Mouse (Mus musculus) limb, embryonic 14.5 days (tissue): ENCODE measurements around the gene Mob3c. TPM values are rescaled to one million over a fixed set of nuclear protein-coding genes. Genes with fewer than 3 reads are reported as not detected.

Experiments
- ATAC-seq: fragments of 200-750 bp; cut with Nextera tagmentation; 2 replicates; pipeline ENCODE4 v1.8.0; 2017; ENCODE audit warnings: low read depth, moderate number of reproducible peaks, moderate TSS enrichment; ENCODE audit not compliant: low FRiP score
- DNase-seq: peaks from one replicate; pipeline ENCODE4 v3.0.0-alpha.2; 2015; ENCODE audit warnings: low spot score
- H3K27ac ChIP-seq: fragments of 300-500 bp; sonication (generic); replicated peaks from 2 replicates; pipeline ENCODE4 v1.5.1; 2014; ENCODE audit warnings: low read depth, mild to moderate bottlenecking, low read length, moderate library complexity, mixed read lengths
- H3K27me3 ChIP-seq: fragments of 300-500 bp; sonication (generic); 2 replicates; pipeline ENCODE4 v1.6.1; 2014; ENCODE audit warnings: low read length, mixed read lengths; ENCODE audit not compliant: control insufficient read depth, insufficient read depth
- H3K36me3 ChIP-seq: fragments of 300-500 bp; sonication (generic); 2 replicates; pipeline ENCODE4 v1.6.1; 2014; ENCODE audit warnings: mild to moderate bottlenecking, low read length, moderate library complexity, mixed read lengths; ENCODE audit not compliant: control insufficient read depth, insufficient read depth
- H3K4me1 ChIP-seq: fragments of 300-500 bp; sonication (generic); 2 replicates; pipeline ENCODE4 v1.6.1; 2014; ENCODE audit warnings: antibody characterized with exemption, low read length, mixed read lengths; ENCODE audit not compliant: control insufficient read depth, insufficient read depth
- H3K4me2 ChIP-seq: fragments of 300-500 bp; sonication (generic); replicated peaks from 2 replicates; pipeline ENCODE4 v1.6.1; 2014; ENCODE audit warnings: low read depth, mild to moderate bottlenecking, low read length, moderate library complexity; ENCODE audit not compliant: severe bottlenecking
- H3K4me3 ChIP-seq: fragments of 300-500 bp; sonication (generic); replicated peaks from 2 replicates; pipeline ENCODE4 v1.5.1; 2014; ENCODE audit warnings: low read length
- H3K9ac ChIP-seq: fragments of 300-500 bp; sonication (generic); 2 replicates; pipeline ENCODE4 v1.6.1; 2014; ENCODE audit warnings: mild to moderate bottlenecking, low read depth, low read length, moderate library complexity; ENCODE audit not compliant: severe bottlenecking
- H3K9me3 ChIP-seq: fragments of 300-500 bp; sonication (generic); 2 replicates; pipeline ENCODE4 v1.6.1; 2016; ENCODE audit warnings: low read length; ENCODE audit not compliant: control insufficient read depth
- POLR2A ChIP-seq: fragments of 200-500 bp; IDR thresholded peaks from 2 replicates; pipeline ENCODE4 v1.8.0; 2012; ENCODE audit warnings: inconsistent platforms, mild to moderate bottlenecking, moderate library complexity, borderline replicate concordance; ENCODE audit not compliant: insufficient read depth, insufficient read length; ENCODE audit errors: extremely low read depth
- WGBS: fragments of 180-500 bp; shearing (Covaris S2); extraction: QIAGEN DNeasy Blood & Tissue Kit; methylation state at CpG from one replicate; pipeline ENCODE4 v1.1.7; 2014; 5-methylcytosine and 5-hydroxymethylcytosine counted together
- polyA plus RNA-seq, 2 experiments: library from polyadenylated mRNA; depleted of rRNA in 1 of 2; stranded (reverse) in 1 of 2; unstranded in 1 of 2; fragments of >200 nt; fragmentation: Nextera tagmentation in 1 of 2; extraction: Ambion mirVana in 1 of 2; gene quantifications; 2 replicates each; pipeline versions ENCODE4 v1.2.1 to v1.2.3; 2012 to 2014

Mob3c gene
- polyA plus RNA-seq, 2 experiments: 8.6 to 16.3 TPM

DNA sequence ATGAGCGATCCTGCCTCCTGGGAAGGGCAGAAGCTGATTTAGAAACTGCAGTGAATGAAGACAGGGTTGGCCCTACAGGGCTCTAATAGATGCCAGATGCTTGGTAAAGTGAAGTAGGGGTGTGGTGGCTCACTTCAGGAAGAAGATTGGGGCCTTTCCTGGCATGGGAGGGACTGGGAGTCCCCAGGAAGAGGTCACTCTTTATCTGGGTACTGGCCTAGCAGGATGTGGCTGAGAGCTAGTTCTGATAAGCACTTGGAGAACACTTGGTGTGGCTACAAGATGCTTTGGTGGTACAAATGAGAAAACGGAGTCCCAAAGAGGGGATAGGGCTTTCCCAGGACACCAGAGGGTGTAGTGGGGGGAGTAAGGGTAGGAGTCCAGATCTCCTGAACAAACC is 3.7 kb upstream of the Mob3c start:
- Histone ChIP-seq H3K9me3 (no peaks in the 10 kb centered on the region), H3K4me2 (no peak overlapping the region), H3K27ac (no peak overlapping the region), H3K9ac (no peak overlapping the region), H3K36me3 (no peaks in the 10 kb centered on the region), H3K27me3 (no peaks in the 10 kb centered on the region), H3K4me1 (peaks cover 5% of the 10 kb centered on the region), H3K4me3 (no peak overlapping the region)
- ATAC-seq (no peak), DNase-seq (no peak)
- TF ChIP-seq POLR2A: no peak
- WGBS: 64% methylated on average over 2 of the region's 2 CpGs

DNA sequence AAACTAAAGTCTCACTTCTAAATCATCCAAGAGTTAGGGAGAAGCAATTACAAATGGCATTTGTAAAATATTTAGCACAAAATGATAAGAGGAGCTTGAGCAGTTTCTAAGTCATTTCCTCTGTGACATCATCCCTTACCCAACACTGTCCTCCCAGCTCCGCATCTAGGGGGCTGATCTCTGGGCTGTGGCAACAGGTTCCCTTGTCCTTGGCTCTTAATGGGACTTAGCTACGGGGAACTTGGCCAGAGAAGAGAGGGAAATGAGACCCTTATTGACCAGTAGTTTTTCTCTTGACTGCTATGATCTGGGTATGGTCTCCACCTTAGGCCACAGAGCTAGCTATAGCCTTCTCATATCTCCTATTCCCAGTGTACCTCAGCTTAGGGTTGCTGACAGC is 2.6 kb upstream of the Mob3c start:
- Histone ChIP-seq H3K36me3 (no peaks in the 10 kb centered on the region), H3K4me3 (no peak overlapping the region), H3K4me1 (peaks cover 5% of the 10 kb centered on the region), H3K9ac (no peak overlapping the region), H3K27ac (no peak overlapping the region), H3K9me3 (no peaks in the 10 kb centered on the region), H3K27me3 (no peaks in the 10 kb centered on the region), H3K4me2 (no peak overlapping the region)
- ATAC-seq (no peak), DNase-seq (no peak)
- 86% methylated on average over 2 of the region's 2 CpGs for WGBS
- no peak for TF ChIP-seq POLR2A

DNA sequence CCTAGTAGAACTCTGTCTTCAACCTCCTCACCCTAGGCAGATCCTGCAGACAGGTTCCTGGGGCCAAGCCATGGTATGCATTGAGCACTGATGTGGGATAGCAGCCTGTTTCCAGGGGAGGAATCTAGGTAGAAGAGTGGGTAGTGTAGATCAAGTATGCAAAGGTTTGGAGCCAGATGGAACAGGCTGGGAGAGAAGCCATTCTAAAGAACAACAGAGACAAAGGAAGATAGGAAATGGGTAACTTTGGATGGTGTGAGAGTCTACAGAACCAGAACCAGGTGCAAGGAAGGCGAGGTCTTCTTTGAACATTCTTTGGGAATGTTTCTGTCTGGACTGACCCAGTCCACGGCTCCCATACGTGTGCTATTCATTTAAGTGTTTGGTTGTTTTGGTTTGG is 826 bp upstream of the Mob3c start:
- Histone ChIP-seq H3K36me3 (peaks cover 10% of the 10 kb centered on the region), H3K27ac (no peak overlapping the region), H3K4me2 (peak overlapping the region; percentile 80), H3K9ac (no peak overlapping the region), H3K9me3 (no peaks in the 10 kb centered on the region), H3K4me3 (peak overlapping the region; percentile 83), H3K27me3 (no peaks in the 10 kb centered on the region), H3K4me1 (peaks cover 5% of the 10 kb centered on the region)
- 73% methylated on average over 3 of the region's 3 CpGs for WGBS
- DNase-seq: no peak
- no peak for ATAC-seq
- TF ChIP-seq POLR2A: no peak

DNA sequence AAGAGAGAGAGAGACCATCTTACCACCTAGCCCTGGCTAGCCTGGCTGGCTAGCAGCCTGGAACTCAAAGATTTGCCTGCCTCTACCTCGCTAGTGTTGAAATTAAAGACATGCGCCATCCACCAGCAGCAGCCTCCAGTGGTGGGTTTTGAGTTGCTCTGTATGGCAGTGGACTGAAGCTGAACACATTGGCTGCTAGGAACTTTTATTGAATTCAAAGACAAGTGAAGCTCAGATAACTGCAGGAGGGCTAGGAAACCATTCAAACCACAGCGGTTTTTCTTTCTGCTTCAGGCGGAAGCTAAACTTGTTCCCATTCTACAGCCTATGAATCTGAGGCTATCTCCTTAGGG is 381 bp upstream of the Mob3c start:
- Histone ChIP-seq H3K27me3 (no peaks in the 10 kb centered on the region), H3K27ac (peak overlapping the region; percentile 72; the same call in 1 of the 2 replicates), H3K4me2 (peak overlapping the region; percentile 80), H3K9ac (peak overlapping the region; percentile 72), H3K9me3 (no peaks in the 10 kb centered on the region), H3K4me1 (peaks cover 5% of the 10 kb centered on the region), H3K4me3 (peak overlapping the region; percentile 83), H3K36me3 (peaks cover 15% of the 10 kb centered on the region)
- DNase-seq (no peak), ATAC-seq (peak; percentile 21; the same call in 1 of the 2 replicates)
- TF ChIP-seq POLR2A: no peak
- WGBS: 1% methylated on average over 4 of the region's 4 CpGs

DNA sequence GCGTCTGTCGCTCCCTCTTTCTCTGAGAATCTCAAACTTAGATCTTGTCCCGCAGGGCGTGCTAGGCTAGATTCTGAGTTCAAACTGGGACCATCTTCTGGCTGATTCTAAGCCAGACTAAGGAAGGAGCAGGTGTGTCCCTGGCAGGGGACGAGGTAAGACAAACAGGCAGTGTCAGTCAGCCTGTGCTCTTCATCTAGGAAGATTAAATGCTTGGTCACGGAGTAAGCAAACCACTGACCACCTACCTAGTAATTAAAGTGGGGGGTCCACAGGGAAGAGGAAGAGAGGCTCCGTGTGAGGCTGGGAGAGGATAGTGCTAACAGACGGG is 645 bp downstream of the Mob3c start:
- H3K27me3 ChIP-seq: no peaks in the 10 kb centered on the region
- 4% methylated on average over 8 of the region's 8 CpGs for WGBS
- peaks cover 5% of the 10 kb centered on the region for H3K4me1 ChIP-seq
- no peak overlapping the region for H3K27ac ChIP-seq
- TF ChIP-seq POLR2A: no peak
- peak overlapping the region; percentile 83 for H3K4me3 ChIP-seq
- peak overlapping the region; percentile 72 for H3K9ac ChIP-seq
- H3K9me3 ChIP-seq: no peaks in the 10 kb centered on the region
- H3K4me2 ChIP-seq: peak overlapping the region; percentile 80
- no peak for DNase-seq
- peaks cover 18% of the 10 kb centered on the region for H3K36me3 ChIP-seq
- no peak; the same call in 1 of the 2 replicates for ATAC-seq

DNA sequence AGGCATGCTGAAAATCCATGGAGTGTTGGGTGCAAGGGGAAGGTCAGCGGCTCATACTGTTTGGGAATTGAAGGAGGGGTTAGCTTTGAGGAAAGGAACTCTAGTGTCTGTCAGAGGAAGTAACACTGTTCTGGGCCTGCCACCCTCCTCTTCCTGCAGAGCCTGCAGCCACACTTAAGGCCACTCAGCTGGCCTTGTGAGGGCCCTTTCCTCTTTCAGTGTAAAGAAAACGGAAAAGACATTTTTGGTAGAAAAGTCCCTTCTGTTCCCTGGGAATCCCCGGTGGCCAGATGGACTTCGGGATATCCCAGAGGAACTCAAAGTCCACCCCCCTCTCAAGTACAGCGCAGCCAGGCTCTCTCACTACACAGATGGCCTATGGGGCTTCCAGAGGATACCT is 2.6 kb downstream of the Mob3c start:
- H3K9ac ChIP-seq: no peak overlapping the region
- H3K27ac ChIP-seq: no peak overlapping the region
- WGBS: 82% methylated on average over 5 of the region's 5 CpGs
- H3K36me3 ChIP-seq: peaks cover 29% of the 10 kb centered on the region
- H3K27me3 ChIP-seq: no peaks in the 10 kb centered on the region
- no peak overlapping the region for H3K4me2 ChIP-seq
- ATAC-seq: no peak
- no peak for DNase-seq
- H3K4me3 ChIP-seq: no peak overlapping the region
- no peaks in the 10 kb centered on the region for H3K9me3 ChIP-seq
- TF ChIP-seq POLR2A: no peak
- H3K4me1 ChIP-seq: peaks cover 5% of the 10 kb centered on the region
